Mouse (Mus musculus): ENCODE results near the gene Uggt2.

Uggt2 gene

GRCm38 (mm10) chr14:118980358-118980757 lies 118.9 kb downstream of the Uggt2 start:
- DNase-seq = no peak

- DNase-seq = no peak
These were observed 119.5 kb downstream of the Uggt2 start for GRCm38 (mm10) chr14:118979571-118980325.

GRCm38 (mm10) chr14:118977136-118977816 lies 122.0 kb downstream of the Uggt2 start:
- no peak for DNase-seq

- no peak for DNase-seq
These were observed 127.0 kb downstream of the Uggt2 start for GRCm38 (mm10) chr14:118972268-118972667.

- DNase-seq = no peak
These were observed 131.6 kb downstream of the Uggt2 start for GRCm38 (mm10) chr14:118967646-118968045.

GRCm38 (mm10) chr14:118965356-118966000 lies 133.8 kb downstream of the Uggt2 start:
- no peak for DNase-seq

- DNase-seq = no peak
These were observed 141.2 kb downstream of the Uggt2 start for GRCm38 (mm10) chr14:118958010-118958409.

- no peak for DNase-seq
These were observed 147.2 kb downstream of the Uggt2 start for GRCm38 (mm10) chr14:118951912-118952583.

GRCm38 (mm10) chr14:118948841-118949240 lies 150.4 kb downstream of the Uggt2 start:
- DNase-seq = no peak

GRCm38 (mm10) chr14:118944702-118945101 lies 154.5 kb downstream of the Uggt2 start:
- DNase-seq = no peak

- DNase-seq = no peak
These were observed 157.2 kb downstream of the Uggt2 start for GRCm38 (mm10) chr14:118942076-118942475.

- no peak for DNase-seq
These were observed 158.3 kb downstream of the Uggt2 start for GRCm38 (mm10) chr14:118940796-118941495.

GRCm38 (mm10) chr14:118938551-118938950 lies 160.7 kb downstream of the Uggt2 start:
- DNase-seq = no peak

GRCm38 (mm10) chr14:118937533-118938492 lies 161.4 kb downstream of the Uggt2 start, which contains the start of gene Dnajc3:
Gene Dnajc3 (plus strand): TSS chr14:118937976.
- DNase-seq = peak; percentile 100

- DNase-seq = no peak
These were observed 162.3 kb downstream of the Uggt2 start for GRCm38 (mm10) chr14:118936952-118937351.

GRCm38 (mm10) chr14:118936236-118936635 lies 163.0 kb downstream of the Uggt2 start:
- no peak for DNase-seq
